Comparison of ENCODE assay signal across 8 mouse cellular contexts in the genomic region with DNA sequence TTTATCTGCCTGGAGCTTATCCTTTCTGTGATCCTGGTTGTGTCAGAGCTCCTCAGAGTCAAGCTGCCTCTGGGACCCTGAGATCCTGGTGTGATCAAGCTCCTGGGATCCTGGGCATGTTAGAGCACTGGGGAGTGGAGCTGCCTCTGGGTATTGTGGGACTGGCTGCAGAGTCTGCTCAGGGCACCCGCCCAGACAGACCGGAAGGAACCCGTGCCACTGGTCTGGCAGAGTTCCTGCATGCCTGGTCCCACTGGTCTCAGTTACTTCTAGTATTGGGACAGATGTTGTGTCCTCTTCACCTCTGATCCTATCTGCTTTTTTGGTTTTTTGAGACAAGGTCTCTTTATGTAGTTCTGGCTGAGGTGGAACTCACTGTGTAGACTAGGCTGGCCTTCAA. TPM values are rescaled to one million over a fixed set of nuclear protein-coding genes. Genes with fewer than 3 reads are reported as not detected.
DNase-seq lines count a peak whose midpoint lies in the region; ATAC-seq lines count a peak whose summit lies in the region.

No protein-coding gene starts in this region.

- intact Hi-C loops in left cerebral cortex, postnatal 14 days (cut with DNase I) = no loop called here
- intact Hi-C loops in left cerebral cortex, postnatal 36 days (cut with DNase I) = no loop called here

- peak; percentile 29 to 36 for DNase-seq in cerebellum, postnatal 14 days
- peak; percentile 12 to 26 for DNase-seq in left cerebral cortex, postnatal 14 days (ENCODE audit: low spot score in 2 of 2)
- DNase-seq in left cerebral cortex, adult 8-10 months (ENCODE audit: low spot score in 2 of 2) = no peak
- DNase-seq in brain, adult 2 months (ENCODE audit: low read depth, low spot score) = peak; percentile 33
- DNase-seq in lung, postnatal 10 days = peak; percentile 62
- DNase-seq in left cerebral cortex, postnatal 36 days (ENCODE audit: low spot score in 2 of 2) = no peak
- no peak for DNase-seq in embryo, embryonic 11 days

- no peak for ATAC-seq in cerebellum, adult (ENCODE audit: insufficient number of reproducible peaks, low FRiP score, low TSS enrichment)

RNA-seq across cellular contexts. Expression of gene B130006D01Rik, which starts 14.4 kb away (rescaled TPM):
- 1 to 10 TPM in 1 of 2 experiments, under 1 TPM in 1; 0.99 to 1.1 TPM for total RNA-seq in left cerebral cortex, postnatal 14 days (2021)
- 1 to 10 TPM; 1.2 to 1.4 (median 1.3) TPM for total RNA-seq in left cerebral cortex, adult 8-10 months (2022)
- 1 to 10 TPM in 1 of 2 experiments, under 1 TPM in 1; 0.62 to 1.8 TPM for total RNA-seq in left cerebral cortex, postnatal 36 days (2021)

RNA-seq across cellular contexts. Expression of gene Zfp652, which starts 25.3 kb away (rescaled TPM):
- total RNA-seq in left cerebral cortex, postnatal 14 days (2021) = 10 to 100 TPM; 40.3 to 40.6 TPM
- 10 to 100 TPM; 42.2 to 44.9 (median 43.6) TPM for total RNA-seq in left cerebral cortex, adult 8-10 months (2022)
- total RNA-seq in left cerebral cortex, postnatal 36 days (2021) = 10 to 100 TPM; 36.4 to 44.1 TPM

Comparison
In these comparisons a context has a peak if more than half of its experiments do, and no peak if none do; other contexts are left out.
1. DNase-seq: peak in cerebellum, postnatal 14 days (2 of 2), left cerebral cortex, postnatal 14 days (2 of 2), brain, adult 2 months (single experiment) and lung, postnatal 10 days (single experiment); none in left cerebral cortex, adult 8-10 months (0 of 2), left cerebral cortex, postnatal 36 days (0 of 2) and embryo, embryonic 11 days (single experiment).